Mouse (Mus musculus): ENCODE data around the gene Tbca. TPM values are rescaled to one million over a fixed set of nuclear protein-coding genes. Genes with fewer than 3 reads are reported as not detected.

The Tbca gene
- polyA plus RNA-seq, 1 experiment, result 441 TPM

DNA sequence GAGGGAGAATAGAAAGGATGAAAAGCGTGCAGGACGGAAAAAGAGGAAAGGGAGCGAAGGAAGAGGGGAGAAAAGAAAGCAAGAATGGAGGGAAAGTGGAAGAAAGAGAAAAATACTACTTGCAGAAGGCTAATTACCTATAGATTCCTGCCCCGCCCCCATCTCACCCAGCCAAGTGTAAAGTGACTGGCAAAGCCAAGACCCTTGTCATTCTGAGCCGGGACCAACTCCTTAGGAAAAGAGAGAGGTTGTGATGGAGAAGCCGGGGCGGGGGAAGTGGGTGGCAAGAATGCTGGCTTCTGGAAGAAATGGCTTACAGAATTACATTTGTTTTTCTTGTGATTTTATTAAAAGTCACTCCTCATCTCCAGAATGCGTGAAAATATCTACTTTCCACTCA, 80.8 kb downstream of the Tbca start:
- H3K27ac ChIP-seq (replicated peaks; ENCODE audit: low read depth, low read length), result no peak overlapping the region
- H3K4me3 ChIP-seq (ENCODE audit: insufficient read depth, low read depth, low read length), result no peak overlapping the region
- no peaks in the 10 kb centered on the region for H3K4me1 ChIP-seq (ENCODE audit: control insufficient read depth, insufficient read depth, insufficient read length, low read length)

DNA sequence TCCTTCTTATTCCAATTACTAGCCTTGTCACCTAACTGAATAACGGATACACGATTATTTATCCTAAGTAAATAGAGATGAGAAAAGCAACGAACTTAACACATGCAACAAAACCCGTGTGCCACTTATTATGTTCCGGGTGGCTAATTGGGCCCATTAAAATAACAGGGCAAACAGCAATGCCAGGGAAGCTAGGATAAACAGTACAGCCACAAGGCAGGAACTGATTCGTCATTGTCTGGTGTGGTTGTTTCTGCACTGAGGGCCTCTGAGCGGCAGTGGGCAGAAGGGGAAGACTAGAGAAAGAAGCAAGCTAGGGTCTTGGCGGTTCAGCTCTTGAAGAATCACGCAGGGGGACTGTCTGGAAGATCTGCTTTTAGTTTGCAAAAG, 81.4 kb downstream of the Tbca start:
- no peak overlapping the region for H3K27ac ChIP-seq (replicated peaks; ENCODE audit: low read depth, low read length)
- H3K4me1 ChIP-seq (ENCODE audit: control insufficient read depth, insufficient read depth, insufficient read length, low read length), result no peaks in the 10 kb centered on the region
- H3K4me3 ChIP-seq (ENCODE audit: insufficient read depth, low read depth, low read length), result no peak overlapping the region

DNA sequence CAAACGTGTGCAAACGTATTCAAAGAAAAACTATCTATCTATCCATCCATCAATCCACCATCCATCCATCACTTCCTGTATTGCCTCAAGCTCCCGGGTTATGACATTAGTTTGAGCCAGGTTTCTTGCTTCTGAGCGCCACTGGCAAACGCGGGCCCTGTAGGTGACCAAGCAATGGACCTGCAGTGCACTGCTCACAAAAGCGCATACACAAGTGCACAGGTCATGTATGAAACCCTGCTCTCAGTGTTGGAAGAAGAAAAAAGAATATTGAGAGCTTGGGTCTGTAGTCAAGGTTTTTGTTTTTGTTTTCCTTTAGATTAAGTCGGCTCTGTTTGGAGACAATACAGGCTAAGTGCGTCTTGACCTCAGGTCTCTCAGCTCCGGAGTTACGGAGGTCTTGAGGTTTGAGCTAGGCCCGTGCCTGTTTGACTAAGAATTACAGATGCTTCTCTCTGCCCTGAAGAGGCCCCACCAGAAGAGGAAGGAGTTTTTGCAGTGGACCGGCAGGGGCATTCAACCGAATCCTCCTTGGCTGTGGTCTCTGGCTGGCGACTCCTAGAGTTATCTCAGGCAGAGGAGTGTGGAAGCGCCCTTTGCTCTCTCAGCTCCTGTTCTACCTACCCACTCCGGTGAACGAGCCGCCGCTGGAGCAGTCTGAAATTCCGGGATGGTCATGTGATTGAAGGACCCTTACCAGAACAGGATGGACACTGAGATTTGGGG, 81.9 kb downstream of the Tbca start:
- Histone ChIP-seq H3K27ac (replicated peaks; ENCODE audit: low read depth, low read length) (no peak overlapping the region), H3K4me1 (ENCODE audit: control insufficient read depth, insufficient read depth, insufficient read length, low read length) (no peaks in the 10 kb centered on the region), H3K4me3 (ENCODE audit: insufficient read depth, low read depth, low read length) (no peak overlapping the region)

DNA sequence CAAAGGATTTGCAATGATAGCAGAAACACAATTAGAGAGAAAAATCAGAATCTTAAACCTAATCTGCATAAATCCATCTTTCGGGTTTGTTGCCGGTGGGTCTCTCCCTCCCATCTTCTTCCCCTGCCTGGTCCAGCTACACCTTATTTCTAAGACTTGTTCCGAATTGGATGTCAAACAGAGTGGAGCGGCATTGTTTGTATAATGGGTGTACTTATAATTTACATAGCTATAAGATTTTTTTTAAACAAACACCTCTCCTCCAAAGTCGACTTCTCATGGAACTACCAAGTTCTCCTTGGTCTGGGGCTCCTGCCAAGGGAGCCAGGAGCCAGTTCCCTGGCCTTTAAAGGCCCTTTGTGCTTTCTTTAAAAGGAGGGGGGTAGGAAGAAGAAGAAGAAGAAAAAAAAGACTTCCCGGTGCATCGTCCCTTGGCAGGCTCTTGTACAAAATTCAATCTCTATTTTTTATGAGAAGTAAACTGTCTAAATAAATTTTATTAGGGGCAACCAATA, 83.2 kb downstream of the Tbca start:
- Histone ChIP-seq H3K4me1 (ENCODE audit: control insufficient read depth, insufficient read depth, insufficient read length, low read length) (no peaks in the 10 kb centered on the region), H3K27ac (replicated peaks; ENCODE audit: low read depth, low read length) (no peak overlapping the region), H3K4me3 (ENCODE audit: insufficient read depth, low read depth, low read length) (no peak overlapping the region)

DNA sequence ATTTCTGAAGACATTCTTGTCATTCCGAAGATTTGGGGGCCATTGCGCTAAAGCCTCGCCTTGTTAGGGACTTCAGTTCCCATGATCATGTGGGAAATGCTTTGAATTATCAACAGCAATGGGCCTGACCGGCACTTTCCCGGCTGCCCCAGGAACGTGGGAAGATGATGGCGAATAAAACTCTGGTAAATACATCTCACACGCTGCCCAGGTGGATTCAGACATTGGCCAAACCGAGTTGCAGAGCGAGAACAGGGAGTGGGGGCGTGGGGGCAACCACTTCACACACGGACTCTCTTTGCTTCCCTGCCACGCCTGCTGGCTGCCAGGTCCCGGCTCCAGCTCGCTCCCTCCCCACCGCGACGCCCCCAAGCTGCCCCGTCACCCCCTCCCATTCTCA, 83.7 kb downstream of the Tbca start:
- Histone ChIP-seq H3K4me1 (ENCODE audit: control insufficient read depth, insufficient read depth, insufficient read length, low read length) (no peaks in the 10 kb centered on the region), H3K27ac (replicated peaks; ENCODE audit: low read depth, low read length) (no peak overlapping the region), H3K4me3 (ENCODE audit: insufficient read depth, low read depth, low read length) (no peak overlapping the region)

DNA sequence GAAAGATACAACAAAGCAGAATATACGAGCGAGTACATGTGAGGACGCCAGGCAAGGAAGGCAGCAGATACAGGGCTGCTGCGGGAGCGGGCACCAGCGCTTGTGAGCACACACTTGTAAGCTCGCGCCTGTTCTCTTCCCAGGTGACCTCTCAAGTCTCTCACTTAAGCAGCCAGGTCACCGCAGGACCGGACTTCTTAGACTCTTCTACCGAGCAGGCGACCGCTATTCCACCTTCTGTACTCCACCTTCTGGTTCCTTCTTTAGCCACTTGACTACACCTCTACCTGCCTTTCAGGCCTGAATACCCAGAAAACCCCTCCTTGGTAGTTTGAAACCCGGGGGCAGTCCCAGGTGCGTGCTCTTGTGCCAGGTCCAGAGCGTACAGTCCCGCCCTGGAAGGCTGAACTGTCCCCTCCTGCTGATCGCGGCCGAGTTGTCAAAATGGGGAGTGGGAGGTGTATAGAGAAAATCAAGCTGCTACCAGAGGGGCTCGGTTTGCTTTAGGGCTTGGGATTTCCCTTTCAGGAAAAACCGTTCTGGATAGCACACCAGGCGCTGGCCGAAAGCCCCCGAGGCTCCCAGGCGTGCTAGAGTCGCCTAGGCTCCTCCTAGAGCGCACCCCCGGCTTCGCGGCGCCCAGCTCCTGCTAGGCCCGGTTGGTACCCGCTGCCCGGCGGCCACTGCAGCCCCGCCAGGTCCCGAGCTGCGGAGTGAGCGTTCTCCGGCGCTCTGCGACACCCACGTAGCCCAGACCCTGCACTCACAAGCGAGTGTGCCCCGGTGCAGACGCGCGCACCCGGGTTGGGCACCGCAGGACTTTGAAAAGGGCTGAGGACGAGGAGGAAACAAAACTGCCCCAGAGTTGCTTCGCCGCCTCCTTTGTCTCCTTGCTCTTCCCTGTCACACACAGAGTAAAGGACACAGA, 84.7 kb downstream of the Tbca start:
- Histone ChIP-seq H3K4me1 (ENCODE audit: control insufficient read depth, insufficient read depth, insufficient read length, low read length) (no peaks in the 10 kb centered on the region), H3K4me3 (ENCODE audit: insufficient read depth, low read depth, low read length) (no peak overlapping the region), H3K27ac (replicated peaks; ENCODE audit: low read depth, low read length) (no peak overlapping the region)

DNA sequence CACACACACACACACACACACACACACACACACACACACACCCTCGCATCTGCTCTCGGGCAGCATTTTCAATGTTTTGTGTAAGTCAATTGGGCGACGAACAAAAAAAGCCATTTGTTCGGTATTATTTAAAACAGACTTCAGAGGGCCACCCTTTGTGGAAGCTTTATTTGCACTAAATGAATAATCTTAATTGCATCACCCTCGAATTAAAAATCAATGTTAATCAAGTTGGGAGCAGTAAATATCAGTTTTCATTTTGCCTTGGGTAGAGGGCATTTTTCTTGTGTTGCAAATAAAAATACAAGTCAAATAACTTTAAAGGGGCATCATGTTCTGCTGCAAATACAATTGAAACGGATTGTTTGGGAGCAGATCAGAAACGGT, 85.3 kb downstream of the Tbca start:
- Histone ChIP-seq H3K27ac (replicated peaks; ENCODE audit: low read depth, low read length) (no peak overlapping the region), H3K4me3 (ENCODE audit: insufficient read depth, low read depth, low read length) (no peak overlapping the region), H3K4me1 (ENCODE audit: control insufficient read depth, insufficient read depth, insufficient read length, low read length) (no peaks in the 10 kb centered on the region)

DNA sequence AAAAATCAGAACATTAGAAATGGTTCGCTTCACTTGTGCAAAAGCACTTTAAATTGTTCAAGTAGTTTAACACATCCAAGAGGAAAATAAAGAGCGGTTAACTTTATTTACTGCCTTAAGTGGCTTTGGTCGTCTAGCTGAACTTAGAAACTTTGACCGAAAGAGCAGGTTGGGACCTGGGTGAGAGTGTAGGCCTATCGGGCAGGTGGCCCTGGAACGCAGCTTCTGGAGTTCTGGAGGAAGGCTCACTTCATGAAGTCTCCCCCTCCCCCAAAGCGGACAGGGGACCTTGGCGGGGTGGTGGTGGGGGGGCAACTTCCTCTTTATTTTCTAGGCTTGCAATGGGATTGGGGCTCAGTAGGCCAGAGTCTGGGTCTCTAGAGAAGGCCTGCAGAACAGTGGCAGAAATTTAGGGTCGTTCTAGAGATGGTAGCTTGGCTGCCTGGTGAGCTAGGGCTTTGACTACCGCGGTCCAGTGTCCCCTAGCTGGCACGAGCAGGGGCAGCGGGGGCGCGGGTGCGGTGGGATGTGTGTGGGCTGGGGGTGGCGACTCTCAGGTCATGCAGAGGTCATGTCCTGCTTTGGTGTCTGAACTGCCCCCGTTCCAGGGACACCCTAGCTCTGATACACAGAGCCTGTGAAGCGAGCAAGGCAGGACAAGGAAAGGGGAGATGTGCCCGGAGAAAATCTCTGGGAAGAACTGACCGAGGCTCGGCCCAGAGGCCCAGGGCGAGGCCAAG, 86.1 kb downstream of the Tbca start:
- no peak overlapping the region for H3K27ac ChIP-seq (replicated peaks; ENCODE audit: low read depth, low read length)
- no peak overlapping the region for H3K4me3 ChIP-seq (ENCODE audit: insufficient read depth, low read depth, low read length)
- no peaks in the 10 kb centered on the region for H3K4me1 ChIP-seq (ENCODE audit: control insufficient read depth, insufficient read depth, insufficient read length, low read length)

DNA sequence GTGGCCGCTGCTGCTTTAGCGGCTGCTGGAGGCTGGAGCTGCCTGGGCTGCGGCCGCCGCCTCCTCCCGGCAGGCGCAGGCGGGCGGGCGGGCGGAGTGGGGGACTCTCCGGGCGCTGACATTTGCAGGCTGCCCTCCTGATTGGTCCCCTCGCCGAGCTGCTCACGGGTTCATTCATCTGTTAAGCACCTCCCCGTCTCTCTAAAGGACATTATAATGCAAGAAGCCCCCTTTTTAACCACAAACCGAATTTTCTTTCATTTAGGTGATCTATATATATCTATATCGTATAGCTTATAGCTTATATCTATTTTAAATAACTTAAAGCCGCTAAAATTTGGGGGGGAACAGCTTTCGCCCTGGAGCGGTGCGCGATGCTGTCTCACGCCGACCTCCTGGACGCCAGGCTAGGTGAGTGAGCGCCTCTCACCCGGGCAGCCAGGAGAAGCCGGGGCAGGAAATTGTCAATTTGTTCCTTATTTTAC, 86.7 kb downstream of the Tbca start, which contains the start of gene Otp:
Otp (plus strand) TSS at position 207 of the 485 bp plus-strand sequence.
- Histone ChIP-seq H3K27ac (replicated peaks; ENCODE audit: low read depth, low read length) (no peak within 1 kb of the TSS), H3K4me3 (ENCODE audit: insufficient read depth, low read depth, low read length) (no peak within 1 kb of the TSS), H3K4me1 (ENCODE audit: control insufficient read depth, insufficient read depth, insufficient read length, low read length) (no peaks in the 10 kb centered on the region)

DNA sequence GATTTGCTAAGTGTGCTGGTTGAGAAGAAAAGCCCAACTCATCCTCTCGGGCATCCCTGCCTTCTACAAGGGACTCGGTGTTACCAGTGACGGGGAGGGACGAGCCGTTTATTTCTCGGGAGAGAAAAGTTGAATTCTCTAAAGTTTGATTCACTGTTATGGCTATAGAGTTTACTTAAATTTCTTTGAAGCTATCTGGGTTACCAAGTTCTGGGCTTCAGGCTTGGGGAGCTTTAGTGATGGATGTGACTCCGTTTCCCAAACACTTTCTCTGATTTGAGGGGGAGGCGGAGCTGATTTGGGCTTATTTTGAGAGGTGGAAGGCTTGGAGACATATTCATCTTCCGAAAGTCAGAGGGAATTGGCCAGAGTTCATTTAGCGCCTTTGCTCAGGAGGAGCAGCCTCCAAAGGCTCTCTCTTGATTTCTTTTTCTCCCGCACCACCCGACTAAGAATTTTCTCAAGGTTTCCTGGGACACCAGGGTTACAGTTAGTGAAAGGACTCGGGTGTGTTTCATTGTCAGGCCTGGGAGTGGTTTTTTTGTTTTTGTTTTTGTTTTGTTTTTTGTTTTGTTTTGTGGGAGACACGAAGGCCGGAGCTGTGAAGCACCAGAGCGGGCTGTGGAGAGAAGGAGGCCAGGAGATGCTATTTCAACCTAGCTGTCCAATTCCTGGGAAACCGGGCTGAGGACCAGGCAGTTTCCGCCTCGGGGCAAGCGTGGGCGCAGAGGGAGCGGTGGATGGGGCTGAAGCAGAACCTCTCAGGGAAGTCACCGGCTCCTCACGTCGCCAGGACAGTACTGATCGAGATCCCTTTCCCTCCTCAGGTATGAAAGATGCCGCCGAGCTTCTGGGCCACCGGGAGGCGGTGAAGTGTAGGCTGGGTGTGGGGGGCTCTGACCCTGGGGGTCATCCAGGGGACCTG, 87.8 kb downstream of the Tbca start:
- Histone ChIP-seq H3K4me1 (ENCODE audit: control insufficient read depth, insufficient read depth, insufficient read length, low read length) (no peaks in the 10 kb centered on the region), H3K27ac (replicated peaks; ENCODE audit: low read depth, low read length) (no peak overlapping the region), H3K4me3 (ENCODE audit: insufficient read depth, low read depth, low read length) (no peak overlapping the region)

DNA sequence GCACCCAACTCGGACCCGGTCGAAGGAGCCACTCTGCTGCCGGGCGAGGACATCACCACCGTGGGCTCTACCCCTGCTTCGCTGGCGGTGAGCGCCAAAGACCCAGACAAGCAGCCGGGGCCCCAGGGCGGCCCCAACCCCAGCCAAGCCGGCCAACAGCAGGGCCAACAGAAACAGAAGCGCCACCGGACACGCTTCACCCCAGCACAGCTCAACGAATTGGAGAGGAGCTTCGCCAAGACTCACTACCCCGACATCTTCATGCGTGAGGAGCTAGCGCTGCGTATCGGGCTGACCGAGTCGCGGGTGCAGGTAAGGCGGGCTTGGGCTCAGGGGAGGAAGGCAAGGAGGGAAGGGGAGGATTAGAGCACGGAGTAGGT, 88.5 kb downstream of the Tbca start:
- Histone ChIP-seq H3K27ac (replicated peaks; ENCODE audit: low read depth, low read length) (no peak overlapping the region), H3K4me3 (ENCODE audit: insufficient read depth, low read depth, low read length) (no peak overlapping the region), H3K4me1 (ENCODE audit: control insufficient read depth, insufficient read depth, insufficient read length, low read length) (no peaks in the 10 kb centered on the region)

DNA sequence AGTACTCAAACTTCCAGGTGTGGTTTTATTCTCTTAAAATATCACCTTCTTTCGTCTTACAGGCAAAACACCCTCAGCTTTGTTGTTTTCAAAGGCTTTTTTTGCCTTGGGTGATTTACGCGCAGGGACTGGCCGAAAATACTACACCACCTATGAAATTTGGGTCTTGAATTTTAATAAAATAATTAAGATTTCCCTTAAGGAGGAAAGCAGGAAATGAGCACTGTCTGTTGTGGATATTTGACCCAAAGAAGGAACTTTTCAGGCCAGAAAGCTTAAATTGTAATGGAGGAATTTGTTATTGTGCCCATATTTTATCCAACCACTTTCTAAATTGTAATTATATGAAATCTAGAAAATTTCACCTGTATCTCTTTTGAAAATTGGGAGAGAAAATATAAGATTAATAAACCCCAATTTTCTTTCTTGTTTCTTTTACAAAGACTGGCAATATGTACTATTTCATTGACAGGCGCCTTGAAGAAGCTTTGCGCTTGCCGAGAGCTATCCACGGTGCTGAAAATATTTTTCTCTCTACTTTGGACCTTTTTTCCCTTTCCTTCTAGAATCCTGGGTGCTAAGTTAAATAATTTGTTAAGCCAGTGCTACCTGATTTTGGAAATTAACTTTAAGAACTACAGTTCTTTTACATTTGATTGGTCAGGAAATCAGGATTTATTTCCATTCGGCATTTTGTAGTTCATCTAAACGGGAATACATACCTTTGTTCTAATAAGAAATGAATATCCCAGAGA, 89.5 kb downstream of the Tbca start:
- Histone ChIP-seq H3K4me1 (ENCODE audit: control insufficient read depth, insufficient read depth, insufficient read length, low read length) (no peaks in the 10 kb centered on the region), H3K4me3 (ENCODE audit: insufficient read depth, low read depth, low read length) (no peak overlapping the region), H3K27ac (replicated peaks; ENCODE audit: low read depth, low read length) (no peak overlapping the region)

DNA sequence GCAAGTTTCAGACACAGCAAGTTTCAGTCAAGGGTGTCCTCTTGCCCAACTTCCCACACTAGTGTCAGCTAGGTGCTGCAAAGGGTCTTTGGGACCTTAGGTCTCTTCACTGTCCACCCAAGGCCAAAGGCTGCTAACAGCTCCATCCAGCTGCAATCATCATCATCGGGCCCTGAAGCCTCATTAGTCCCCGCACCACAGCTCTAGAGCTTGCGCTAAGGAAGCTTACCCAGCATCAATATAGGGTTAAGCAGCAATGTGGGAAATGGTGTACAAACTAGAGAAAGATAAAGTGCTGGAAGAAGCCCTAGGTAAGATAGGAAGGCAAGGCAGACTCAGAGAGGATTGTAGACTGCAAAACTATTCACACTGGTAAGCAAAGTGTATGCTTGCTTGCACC, 92.5 kb downstream of the Tbca start:
- no peak overlapping the region for H3K27ac ChIP-seq (replicated peaks; ENCODE audit: low read depth, low read length)
- H3K4me3 ChIP-seq (ENCODE audit: insufficient read depth, low read depth, low read length), result no peak overlapping the region
- no peaks in the 10 kb centered on the region for H3K4me1 ChIP-seq (ENCODE audit: control insufficient read depth, insufficient read depth, insufficient read length, low read length)

DNA sequence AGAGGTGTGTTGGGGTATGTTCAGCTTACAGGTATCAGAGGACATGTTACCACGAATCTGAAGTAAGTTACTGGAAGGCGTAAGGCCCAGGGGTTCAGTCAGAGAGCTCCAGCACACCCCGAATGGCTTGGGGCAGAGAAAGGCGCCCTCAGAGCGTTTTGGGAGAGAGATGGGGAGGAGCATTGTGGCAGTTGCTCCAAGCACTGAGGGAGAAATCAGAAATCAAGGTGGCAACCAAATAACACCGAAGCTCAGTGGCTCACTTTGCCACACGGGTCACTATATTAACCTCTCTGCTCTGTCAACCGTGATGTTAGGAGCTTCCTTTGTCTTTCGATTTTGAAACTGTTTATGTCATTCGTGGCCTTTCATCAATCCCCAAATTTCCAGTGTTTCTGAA, 93.5 kb downstream of the Tbca start:
- no peaks in the 10 kb centered on the region for H3K4me1 ChIP-seq (ENCODE audit: control insufficient read depth, insufficient read depth, insufficient read length, low read length)

More for the DNA sequence above, 93.5 kb downstream of the Tbca start:
- no peak overlapping the region for H3K4me3 ChIP-seq (ENCODE audit: insufficient read depth, low read depth, low read length)
- H3K27ac ChIP-seq (replicated peaks; ENCODE audit: low read depth, low read length), result no peak overlapping the region
